Mouse (Mus musculus): ENCODE data around the gene Cldn34b3. TPM values are rescaled to one million over a fixed set of nuclear protein-coding genes. Genes with fewer than 3 reads are reported as not detected.
"Not testable (repeated sequence)": the region's sequence is repeated elsewhere in the genome, so short reads cannot be mapped to it uniquely, and the experiment has no call there.

Cldn34b3 gene
- polyA plus RNA-seq (2012; fragmentation: generic; extraction: Trizol), result not detected

GRCm38 (mm10) chrX:76264004-76264403, at the start of gene Cldn34b3:
Cldn34b3 (plus strand) TSS chrX:76264304.
- H3K36me3 ChIP-seq (ENCODE audit: control insufficient read depth, insufficient read depth); H3ac ChIP-seq (ENCODE audit: control insufficient read depth, insufficient read length): not testable (repeated sequence)

More at GRCm38 (mm10) chrX:76264004-76264403, at the start of gene Cldn34b3:
- not testable (repeated sequence) for H3K4me3 ChIP-seq; H3K79me2 ChIP-seq (ENCODE audit: control insufficient read depth, insufficient read depth); H3K4me2 ChIP-seq (ENCODE audit: low read depth); H3K27me3 ChIP-seq (ENCODE audit: control insufficient read depth, insufficient read depth, insufficient read length)

Other genes starting within 250 kb of the Cldn34b3 start
- gene Cldn34b4, start 129.0 kb downstream of the Cldn34b3 start, polyA plus RNA-seq (2012; fragmentation: generic; extraction: Trizol), result not detected